Mouse (Mus musculus): Measurements from ENCODE around the gene Akap8. TPM values are rescaled to one million over a fixed set of nuclear protein-coding genes. Genes with fewer than 3 reads are reported as not detected.

The Akap8 gene
- total RNA-seq, 2 experiments from 2014 or later: 49.8 to 103 TPM

Other genes starting within 250 kb of the Akap8 start
- 0.18 TPM in 1 of 2 replicates, not detected in the other for gene Notch3, start 154.4 kb downstream of the Akap8 start, total RNA-seq (2015)
- gene Notch3, start 154.4 kb downstream of the Akap8 start, total RNA-seq (2017): 0.04 and 0.08 TPM in 2 replicates
- 0.07 and 0.23 TPM in 2 replicates for gene Ephx3, start 131.7 kb downstream of the Akap8 start, total RNA-seq (2015)
- 0.20 TPM in 1 of 2 replicates, not detected in the other for gene Ephx3, start 131.7 kb downstream of the Akap8 start, total RNA-seq (2017)
- 128 and 143 TPM in 2 replicates for gene Brd4, start 36.5 kb downstream of the Akap8 start, total RNA-seq (2015)
- 20.7 and 30.3 TPM in 2 replicates for gene Brd4, start 36.5 kb downstream of the Akap8 start, total RNA-seq (2017)
- 48.3 and 51.1 TPM in 2 replicates for gene Akap8l, start 29.4 kb upstream of the Akap8 start, total RNA-seq (2015)
- gene Akap8l, start 29.4 kb upstream of the Akap8 start, total RNA-seq (2017): 66.4 and 69.6 TPM in 2 replicates
- 17.2 and 23.0 TPM in 2 replicates for gene Wiz, start 68.2 kb upstream of the Akap8 start, total RNA-seq (2015)
- gene Wiz, start 68.2 kb upstream of the Akap8 start, total RNA-seq (2017): 4.9 and 5.9 TPM in 2 replicates
- 52.9 and 54.4 TPM in 2 replicates for gene Rasal3, start 82.3 kb upstream of the Akap8 start, total RNA-seq (2015)
- gene Rasal3, start 82.3 kb upstream of the Akap8 start, total RNA-seq (2017): 19.5 and 25.7 TPM in 2 replicates
- gene Pglyrp2, start 102.9 kb upstream of the Akap8 start, total RNA-seq (2015): 1.7 and 2.0 TPM in 2 replicates
- gene Pglyrp2, start 102.9 kb upstream of the Akap8 start, total RNA-seq (2017): 1.4 and 2.2 TPM in 2 replicates
- not detected in 2 replicates for gene Cyp4f39, start 131.5 kb upstream of the Akap8 start, total RNA-seq (2015)
- not detected in 2 replicates for gene Cyp4f39, start 131.5 kb upstream of the Akap8 start, total RNA-seq (2017)
- 0.36 and 0.38 TPM in 2 replicates for gene Cyp4f17, start 184.8 kb upstream of the Akap8 start, total RNA-seq (2015)
- gene Cyp4f17, start 184.8 kb upstream of the Akap8 start, total RNA-seq (2017): 0.66 and 0.98 TPM in 2 replicates
- gene Cyp4f16, start 215.3 kb upstream of the Akap8 start, total RNA-seq (2015): 25.2 and 28.3 TPM in 2 replicates
- gene Cyp4f16, start 215.3 kb upstream of the Akap8 start, total RNA-seq (2017): 19.0 and 39.0 TPM in 2 replicates

All from megakaryocyte, adult 5-6 weeks (primary cell).